Mouse (Mus musculus) common myeloid progenitor, adult 5-6 weeks (primary cell): Measurements from ENCODE around the gene Adh1. TPM values are rescaled to one million over a fixed set of nuclear protein-coding genes. Genes with fewer than 3 reads are reported as not detected.

Experiments
- ATAC-seq: replicated peaks from 2 replicates; pipeline ENCODE4 v1.8.0; 2016; ENCODE audit warnings: low read depth, mild to moderate bottlenecking, moderate TSS enrichment, inconsistent platforms; ENCODE audit not compliant: poor library complexity, severe bottlenecking
- total RNA-seq: library from RNA; stranded (forward); fragments of 200-1000, 187-1606 nt; gene quantifications from 2 replicates; pipeline ENCODE4 v1.2.3, GENCODE M21; 2017

Gene Adh1
- total RNA-seq, 1 experiment from 2014 or later: not detected

GRCm38 (mm10) chr3:138240411-138240810 lies 20.4 kb upstream of the Adh1 start:
- no peak; the same call in 1 of the 2 replicates for ATAC-seq

GRCm38 (mm10) chr3:138240942-138241341 lies 19.8 kb upstream of the Adh1 start:
- 0 out of 2 replicates have a peak, but pooled peaks have one; percentile 16 for ATAC-seq

- ATAC-seq: 0 out of 2 replicates have a peak, but pooled peaks have one; percentile 7
Observed at GRCm38 (mm10) chr3:138241371-138241770, 19.4 kb upstream of the Adh1 start.

GRCm38 (mm10) chr3:138242021-138242726 lies 18.6 kb upstream of the Adh1 start:
- no peak for ATAC-seq

- ATAC-seq: no peak
Observed at GRCm38 (mm10) chr3:138242933-138243332, 17.9 kb upstream of the Adh1 start.

- no peak for ATAC-seq
Observed at GRCm38 (mm10) chr3:138244338-138244874, 16.4 kb upstream of the Adh1 start.

- ATAC-seq: no peak
Observed at GRCm38 (mm10) chr3:138246511-138247020, 14.2 kb upstream of the Adh1 start.

GRCm38 (mm10) chr3:138247241-138247640 lies 13.6 kb upstream of the Adh1 start:
- no peak for ATAC-seq

GRCm38 (mm10) chr3:138248011-138248410 lies 12.8 kb upstream of the Adh1 start:
- ATAC-seq: no peak

- no peak for ATAC-seq
Observed at GRCm38 (mm10) chr3:138248746-138249145, 12.0 kb upstream of the Adh1 start.

- no peak for ATAC-seq
Observed at GRCm38 (mm10) chr3:138251156-138251555, 9.6 kb upstream of the Adh1 start.

- no peak for ATAC-seq
Observed at GRCm38 (mm10) chr3:138254205-138254604, 6.6 kb upstream of the Adh1 start.

- no peak for ATAC-seq
Observed at GRCm38 (mm10) chr3:138255366-138255765, 5.4 kb upstream of the Adh1 start.

GRCm38 (mm10) chr3:138255780-138256550 lies 4.8 kb upstream of the Adh1 start:
- ATAC-seq: no peak

GRCm38 (mm10) chr3:138262568-138262967 lies 1.8 kb downstream of the Adh1 start:
- ATAC-seq: no peak

- ATAC-seq: no peak
Observed at GRCm38 (mm10) chr3:138263154-138263930, 2.6 kb downstream of the Adh1 start.

- ATAC-seq: no peak
Observed at GRCm38 (mm10) chr3:138264648-138265047, 3.9 kb downstream of the Adh1 start.

GRCm38 (mm10) chr3:138270507-138270906 lies 9.7 kb downstream of the Adh1 start:
- no peak for ATAC-seq

GRCm38 (mm10) chr3:138271297-138271696 lies 10.5 kb downstream of the Adh1 start:
- ATAC-seq: no peak

GRCm38 (mm10) chr3:138273080-138273479 lies 12.3 kb downstream of the Adh1 start:
- no peak for ATAC-seq
